Mouse (Mus musculus) neutrophil, adult 65 days (primary cell): ENCODE data around the gene Ajuba. TPM values are rescaled to one million over a fixed set of nuclear protein-coding genes. Genes with fewer than 3 reads are reported as not detected.

ENCODE experiments used
- total RNA-seq: library from RNA; stranded (reverse); gene quantifications from 2 replicates; pipeline ENCODE4 v1.2.4, GENCODE M21; 2023

Ajuba gene
- total RNA-seq = 0.25 TPM in 1 of 2 replicates, not detected in the other

DNA sequence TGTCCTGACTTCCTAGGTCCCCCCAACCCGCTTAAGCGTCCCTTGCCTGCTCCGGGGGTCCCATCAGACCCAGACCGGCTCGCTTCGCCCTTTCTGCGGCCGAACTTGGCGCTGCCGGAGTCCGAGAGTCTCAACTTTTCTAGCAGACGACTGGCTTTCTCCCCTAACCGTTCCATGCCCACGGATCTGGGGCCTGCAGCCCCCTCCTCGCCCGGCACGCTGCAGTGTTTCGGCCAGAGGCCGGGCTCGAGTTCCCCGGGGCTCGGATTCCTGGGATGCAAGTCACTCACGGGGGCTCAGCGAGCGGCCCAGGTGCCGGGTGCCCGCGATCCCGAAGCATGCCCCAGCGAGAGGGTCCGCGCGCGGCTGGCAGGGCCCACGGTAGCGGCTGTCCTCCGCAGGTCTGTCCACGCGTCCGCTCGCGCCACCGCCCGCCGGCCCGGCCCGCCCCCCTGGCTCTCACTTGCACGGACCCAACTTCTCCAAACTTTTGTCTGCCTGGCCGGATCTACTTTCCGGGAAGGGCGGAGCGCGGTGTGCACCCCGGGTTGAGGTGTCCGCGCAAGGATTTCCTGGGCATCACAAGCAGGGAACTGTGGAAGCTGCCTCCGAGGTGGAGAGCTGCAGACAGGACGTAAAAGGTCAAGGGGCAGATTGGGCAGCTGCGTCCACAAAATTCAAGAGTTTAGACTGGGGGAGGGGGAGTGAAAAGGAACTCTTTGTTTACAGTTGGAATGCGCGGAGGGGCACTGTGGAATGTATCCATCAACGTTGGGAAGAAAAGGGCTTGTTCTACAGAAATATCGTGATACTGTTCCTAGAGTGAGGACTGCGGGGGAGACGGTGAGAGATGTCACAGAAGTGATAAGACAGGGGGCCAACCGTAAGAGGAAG, at the start of gene Ajuba:
Ajuba (minus strand) TSS at position 470 of the 894 bp plus-strand sequence.

DNA sequence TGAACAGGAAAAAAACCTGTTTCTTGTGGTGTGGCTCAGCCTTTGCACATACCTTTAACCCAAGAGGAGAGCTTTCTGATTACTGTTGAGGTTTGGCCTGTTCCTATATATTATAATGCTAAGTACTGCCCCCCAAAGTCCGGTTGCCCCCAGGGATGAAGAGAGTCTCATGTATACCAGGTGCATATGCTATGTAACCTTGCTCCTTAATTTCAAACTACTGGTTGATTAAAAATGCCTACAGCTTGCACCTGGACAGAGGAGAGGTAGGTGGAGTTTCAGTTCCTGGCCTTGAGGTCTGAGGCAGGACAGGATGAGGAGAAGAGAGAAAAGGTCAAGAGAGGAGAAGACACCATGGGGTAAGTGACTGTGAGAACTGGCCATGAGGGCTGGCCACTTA, 43.8 kb upstream of the Ajuba start, which contains the start of gene Psmb11:
Psmb11 (plus strand) TSS at position 301 of the 400 bp plus-strand sequence.

DNA sequence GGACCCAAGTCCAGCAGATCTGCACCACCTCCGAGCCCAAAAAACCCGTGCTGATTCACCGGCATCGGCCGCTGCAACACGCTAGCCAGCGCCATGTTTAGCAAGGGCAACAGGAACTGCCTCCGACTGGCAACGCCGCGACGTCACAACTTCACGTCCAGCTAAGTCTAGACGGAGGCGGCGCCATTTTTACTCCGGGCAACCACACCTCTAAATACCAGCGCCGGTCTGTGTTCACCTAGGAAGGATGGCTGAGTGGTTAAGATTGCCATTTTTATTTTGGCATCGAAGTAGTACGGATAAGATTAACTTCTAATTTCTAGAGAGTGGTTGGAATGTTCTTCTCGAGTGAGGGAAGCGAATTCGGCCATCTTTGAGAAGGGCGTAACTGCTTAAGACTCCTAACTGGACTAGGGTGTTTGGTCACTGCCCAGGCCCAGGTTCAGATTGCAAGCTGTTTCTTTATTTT, 40.6 kb upstream of the Ajuba start, which contains the start of gene Psmb5:
Psmb5 (minus strand) TSS at position 126 of the 469 bp plus-strand sequence.

DNA sequence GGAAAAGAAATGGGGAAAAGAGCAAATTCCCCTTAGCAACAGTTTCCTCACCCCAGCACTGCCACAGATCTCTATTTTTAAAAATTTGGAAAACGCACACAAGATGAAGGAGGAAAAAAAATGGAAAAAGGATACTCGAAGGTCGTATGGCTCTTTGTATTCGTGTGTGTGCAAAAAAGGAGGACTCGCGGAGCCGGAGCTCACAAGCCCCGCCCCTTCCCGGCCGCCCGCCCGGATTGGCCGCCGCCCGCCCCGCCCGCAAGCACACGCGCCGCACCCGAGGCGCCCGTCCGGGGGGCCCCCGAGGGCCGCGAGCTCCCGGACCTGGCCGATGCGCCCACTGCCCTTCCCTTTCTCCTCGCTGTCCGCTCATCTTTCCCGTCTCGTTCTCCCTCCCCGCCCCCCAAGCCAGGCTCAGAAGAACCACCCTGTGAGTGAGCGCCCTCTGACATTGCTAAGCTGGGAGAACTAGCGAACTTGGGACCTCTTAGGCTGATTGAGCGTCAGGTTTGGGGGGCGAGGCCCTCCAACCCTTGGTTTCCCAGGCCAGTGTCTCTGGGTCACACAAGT, 28.5 kb upstream of the Ajuba start, which contains the start of gene 4931414P19Rik:
4931414P19Rik (minus strand) TSS at position 242 of the 570 bp plus-strand sequence.

DNA sequence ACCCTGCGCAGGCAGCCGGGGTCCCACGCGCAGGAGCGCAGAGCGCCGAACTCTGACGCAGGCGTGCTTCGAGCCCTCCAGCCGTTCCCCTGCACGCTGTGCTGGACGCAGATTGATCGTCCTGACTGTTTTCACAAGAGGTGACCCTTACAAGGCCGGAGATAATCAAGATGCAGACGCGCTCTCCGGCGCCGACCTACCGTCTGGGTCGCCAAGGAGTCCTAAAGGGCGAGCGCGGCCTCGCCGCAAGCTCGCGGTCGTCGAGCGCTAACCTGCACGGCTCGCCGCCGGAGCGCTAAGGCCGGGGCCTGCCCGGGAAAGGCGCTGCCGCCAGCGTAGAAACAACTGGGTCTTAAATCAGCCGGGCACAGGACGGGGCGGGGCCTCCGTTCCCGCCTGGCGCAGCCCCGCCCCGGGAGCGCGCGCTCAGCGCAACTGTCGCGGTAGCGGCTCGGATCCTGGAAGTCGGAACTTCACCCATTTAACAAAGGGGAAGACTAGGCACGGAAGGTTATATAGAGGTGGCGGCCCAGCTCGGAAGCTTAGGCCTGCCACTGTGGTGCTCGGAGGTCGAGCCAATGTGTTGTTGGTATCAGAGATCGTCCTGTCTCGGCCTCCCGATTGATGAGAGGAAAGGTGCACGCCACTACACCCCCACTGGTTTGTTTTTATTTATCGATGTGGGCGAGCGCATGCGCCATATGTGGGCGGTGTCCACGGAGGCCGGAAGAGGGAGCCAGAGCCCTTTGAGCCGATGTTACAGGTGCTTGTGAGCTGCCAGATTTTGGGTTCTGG, 23.2 kb downstream of the Ajuba start, which contains the start of gene Haus4:
Haus4 (minus strand) TSS at position 642 of the 795 bp plus-strand sequence.

Other genes starting within 250 kb of the Ajuba start
- gene Oxa1l, start 216.7 kb downstream of the Ajuba start, total RNA-seq = 42.0 and 46.1 TPM in 2 replicates
- gene Slc7a7, start 159.8 kb downstream of the Ajuba start, total RNA-seq = 13.8 and 15.6 TPM in 2 replicates
- gene Mrpl52, start 150.6 kb downstream of the Ajuba start, total RNA-seq = 15.2 and 17.7 TPM in 2 replicates
- 0.47 and 1.4 TPM in 2 replicates for gene Mmp14, start 145.9 kb downstream of the Ajuba start, total RNA-seq
- gene Lrp10, start 113.4 kb downstream of the Ajuba start, total RNA-seq = 106 and 114 TPM in 2 replicates
- gene Rem2, start 101.5 kb downstream of the Ajuba start, total RNA-seq = 0.25 TPM in 1 of 2 replicates, not detected in the other
- gene Prmt5, start 60.0 kb downstream of the Ajuba start, total RNA-seq = 9.2 and 9.3 TPM in 2 replicates
- gene Haus4, start 22.9 kb downstream of the Ajuba start, total RNA-seq = 14.4 and 22.8 TPM in 2 replicates
- 1.2 and 4.8 TPM in 2 replicates for gene 4931414P19Rik, start 28.4 kb upstream of the Ajuba start, total RNA-seq
- gene Psmb5, start 40.5 kb upstream of the Ajuba start, total RNA-seq = 55.2 and 60.7 TPM in 2 replicates
- not detected in 2 replicates for gene Psmb11, start 43.9 kb upstream of the Ajuba start, total RNA-seq
- gene Gm17606, start 63.4 kb upstream of the Ajuba start, total RNA-seq = not detected in 2 replicates
- 1.7 and 2.3 TPM in 2 replicates for gene Cdh24, start 63.8 kb upstream of the Ajuba start, total RNA-seq
- gene 1700123O20Rik, start 108.7 kb upstream of the Ajuba start, total RNA-seq = 29.1 and 34.7 TPM in 2 replicates
- 250 and 327 TPM in 2 replicates for gene Acin1, start 109.4 kb upstream of the Ajuba start, total RNA-seq
- 0.25 and 0.39 TPM in 2 replicates for gene Gm29776, start 121.3 kb upstream of the Ajuba start, total RNA-seq
- gene Cebpe, start 134.6 kb upstream of the Ajuba start, total RNA-seq = 119 and 152 TPM in 2 replicates
- gene Slc7a8, start 204.4 kb upstream of the Ajuba start, total RNA-seq = 2.7 and 3.4 TPM in 2 replicates
- gene Rnf212b, start 236.6 kb upstream of the Ajuba start, total RNA-seq = not detected in 2 replicates